Mouse (Mus musculus): Measurements from ENCODE around the gene Map3k5. TPM values are rescaled to one million over a fixed set of nuclear protein-coding genes. Genes with fewer than 3 reads are reported as not detected.

Gene Map3k5
- total and polyA plus RNA-seq, 3 experiments: 0.35 to 0.97 TPM; not detected in 1

DNA sequence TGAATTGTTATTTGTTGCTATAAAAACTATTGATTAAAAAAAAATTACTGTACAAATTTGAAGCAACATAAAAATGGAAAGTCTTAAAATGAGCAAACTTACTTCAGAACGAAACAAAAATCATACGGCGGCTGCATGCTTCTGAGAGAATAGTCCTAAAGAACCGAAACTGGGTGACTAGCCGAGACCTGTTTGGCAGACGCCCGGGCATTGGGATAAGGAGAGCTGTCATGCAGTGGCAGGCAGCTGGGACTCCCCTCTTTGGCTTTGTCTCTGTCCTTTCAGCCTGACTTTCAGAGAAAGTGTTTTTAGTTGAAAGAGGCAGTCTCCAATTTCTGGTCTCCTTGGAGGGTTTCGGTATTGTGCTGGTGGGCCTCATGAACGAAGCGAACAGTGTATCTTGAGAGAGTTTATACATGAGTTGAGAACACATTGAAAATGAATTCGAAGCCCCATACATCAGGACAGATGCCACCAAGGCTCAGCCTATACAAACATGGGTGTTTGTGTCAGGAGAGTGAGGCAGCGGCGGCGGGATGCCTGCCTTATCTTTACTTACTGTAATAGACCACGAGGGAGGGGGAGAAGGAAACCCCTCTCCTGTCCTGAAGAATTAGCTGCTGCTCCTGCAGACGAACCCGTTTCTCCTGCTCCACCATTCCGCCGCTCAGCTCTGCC is 235.8 kb downstream of the Map3k5 start:
- no peak for DNase-seq (ENCODE audit: low read depth, low spot score)
- no peak overlapping the region for H3K9ac ChIP-seq (ENCODE audit: control insufficient read depth, low read depth, low read length, poor library complexity, severe bottlenecking)
- no peaks in the 10 kb centered on the region for H3K9me3 ChIP-seq (replicated peaks; ENCODE audit: insufficient read depth, low read length)
- no peaks in the 10 kb centered on the region for H3K79me2 ChIP-seq (ENCODE audit: control insufficient read depth, insufficient read depth, low read length, poor library complexity)
- H3K27ac ChIP-seq (ENCODE audit: control insufficient read depth, low read depth, low read length): no peak overlapping the region
- TF ChIP-seq MYC (IDR thresholded peaks at IDR 0.05; ENCODE audit: low read depth, low read length) (no peak), MYB (IDR thresholded peaks at IDR 0.05; ENCODE audit: low read depth, low read length) (no peak), SIN3A (IDR thresholded peaks at IDR 0.05; ENCODE audit: low read length) (no peak), RAD21 (IDR thresholded peaks at IDR 0.05; ENCODE audit: low read depth, low read length) (no peak), SMC3 (IDR thresholded peaks at IDR 0.05; ENCODE audit: low read depth, low read length) (no peak), CTCF (IDR thresholded peaks at IDR 0.05 in 2 of 3, conservative IDR thresholded peaks at IDR 0.05 in 1 of 3; ENCODE audit: control insufficient read depth in 1 of 3, insufficient read depth in 1 of 3, low read depth in 2 of 3, low read length in 3 of 3, poor library complexity in 1 of 3, severe bottlenecking in 1 of 3) (no peak), UBTF (IDR thresholded peaks at IDR 0.05; ENCODE audit: borderline replicate concordance, insufficient read depth, low read depth, low read length) (no peak), RCOR1 (IDR thresholded peaks at IDR 0.05; ENCODE audit: low read depth, low read length) (no peak), EP300 (IDR thresholded peaks at IDR 0.05; ENCODE audit: low read depth in 1 of 2, low read length in 2 of 2) (no peak), CHD1 (IDR thresholded peaks at IDR 0.05; ENCODE audit: low read depth, low read length) (no peak), JUND (IDR thresholded peaks at IDR 0.05; ENCODE audit: low read depth, low read length) (no peak), POLR2AphosphoS2 (IDR thresholded peaks at IDR 0.05; ENCODE audit: low read length) (no peak), MAFK (IDR thresholded peaks at IDR 0.05; ENCODE audit: borderline replicate concordance, low read depth, low read length) (no peak), GATA1 (IDR thresholded peaks at IDR 0.05; ENCODE audit: low read depth, low read length) (no peak), HCFC1 (IDR thresholded peaks at IDR 0.05; ENCODE audit: low read depth, low read length) (no peak)
- no peaks in the 10 kb centered on the region for H3K4me1 ChIP-seq (ENCODE audit: control insufficient read depth in 1 of 2, insufficient read depth in 2 of 2, low read length in 2 of 2)
- no peaks in the 10 kb centered on the region for H3K27me3 ChIP-seq (ENCODE audit: control insufficient read depth in 1 of 2, insufficient read depth in 2 of 2, low read length in 2 of 2)
- no peaks in the 10 kb centered on the region for H3K36me3 ChIP-seq (ENCODE audit: control insufficient read depth in 1 of 2, insufficient read depth in 2 of 2, low read length in 2 of 2)
- H3K4me3 ChIP-seq (ENCODE audit: control insufficient read depth in 1 of 2, insufficient read depth in 1 of 2, low read depth in 2 of 2, low read length in 2 of 2): no peak overlapping the region

DNA sequence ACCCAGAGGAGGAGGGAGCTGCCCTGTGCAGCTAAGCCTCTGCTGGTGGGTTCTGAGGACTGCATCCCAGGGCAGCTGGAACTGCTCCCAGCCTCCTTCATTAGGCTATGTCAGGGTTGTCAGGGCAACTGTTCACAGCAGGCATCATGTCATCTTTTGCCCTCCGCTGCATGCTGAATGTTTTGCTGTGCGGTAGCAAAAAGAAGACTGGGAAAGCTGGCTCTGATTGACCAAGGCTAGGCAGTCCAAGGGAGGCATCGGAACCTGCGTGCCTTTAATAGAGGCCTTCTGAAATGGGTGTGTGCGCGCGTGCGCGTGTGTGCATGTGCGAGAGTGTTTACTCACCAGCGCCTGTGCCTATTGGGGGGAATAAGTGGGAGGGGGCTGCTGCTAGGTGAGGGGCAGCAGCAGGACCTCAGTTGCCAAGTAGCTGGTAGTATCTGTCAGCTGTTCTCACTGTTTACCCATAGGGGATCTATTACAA is 236.4 kb downstream of the Map3k5 start:
- TF ChIP-seq CTCF (IDR thresholded peaks at IDR 0.05 in 2 of 3, conservative IDR thresholded peaks at IDR 0.05 in 1 of 3; ENCODE audit: control insufficient read depth in 1 of 3, insufficient read depth in 1 of 3, low read depth in 2 of 3, low read length in 3 of 3, poor library complexity in 1 of 3, severe bottlenecking in 1 of 3) (peak in 1 of 3 experiments; percentile 14; a peak in 2 of 6 replicates), CHD1 (IDR thresholded peaks at IDR 0.05; ENCODE audit: low read depth, low read length) (no peak)
- H3K4me1 ChIP-seq (ENCODE audit: control insufficient read depth in 1 of 2, insufficient read depth in 2 of 2, low read length in 2 of 2): no peaks in the 10 kb centered on the region
- no peaks in the 10 kb centered on the region for H3K79me2 ChIP-seq (ENCODE audit: control insufficient read depth, insufficient read depth, low read length, poor library complexity)
- H3K4me3 ChIP-seq (ENCODE audit: control insufficient read depth in 1 of 2, insufficient read depth in 1 of 2, low read depth in 2 of 2, low read length in 2 of 2): no peak overlapping the region
- DNase-seq (ENCODE audit: low read depth, low spot score): no peak
- H3K36me3 ChIP-seq (ENCODE audit: control insufficient read depth in 1 of 2, insufficient read depth in 2 of 2, low read length in 2 of 2): no peaks in the 10 kb centered on the region
- H3K27me3 ChIP-seq (ENCODE audit: control insufficient read depth in 1 of 2, insufficient read depth in 2 of 2, low read length in 2 of 2): no peaks in the 10 kb centered on the region
- no peak overlapping the region for H3K9ac ChIP-seq (ENCODE audit: control insufficient read depth, low read depth, low read length, poor library complexity, severe bottlenecking)
- no peak overlapping the region for H3K27ac ChIP-seq (ENCODE audit: control insufficient read depth, low read depth, low read length)
- H3K9me3 ChIP-seq (replicated peaks; ENCODE audit: insufficient read depth, low read length): no peaks in the 10 kb centered on the region
